Mouse (Mus musculus) forebrain, embryonic 15.5 days (tissue): ENCODE results near the gene Rasd1. TPM values are rescaled to one million over a fixed set of nuclear protein-coding genes. Genes with fewer than 3 reads are reported as not detected.
"Not testable (repeated sequence)": the region's sequence is repeated elsewhere in the genome, so short reads cannot be mapped to it uniquely, and the experiment has no call there.

ENCODE experiments used
- ATAC-seq: fragments of 200-750 bp; cut with Nextera tagmentation; replicated peaks from 2 replicates; pipeline ENCODE4 v1.8.0; 2017; ENCODE audit warnings: mild to moderate bottlenecking, moderate TSS enrichment, moderate library complexity
- H3K27ac ChIP-seq: fragments of 300-500 bp; sonication (generic); replicated peaks from 2 replicates; pipeline ENCODE4 v1.5.1; 2015; ENCODE audit warnings: mild to moderate bottlenecking, inconsistent platforms
- H3K27me3 ChIP-seq: fragments of 300-500 bp; sonication (generic); 2 replicates; pipeline ENCODE4 v1.6.1; 2015; ENCODE audit warnings: inconsistent platforms
- H3K36me3 ChIP-seq: fragments of 300-500 bp; sonication (generic); 2 replicates; pipeline ENCODE4 v1.6.1; 2015; ENCODE audit warnings: mild to moderate bottlenecking, inconsistent platforms
- H3K4me1 ChIP-seq: fragments of 300-500 bp; sonication (generic); 2 replicates; pipeline ENCODE4 v1.6.1; 2015; ENCODE audit warnings: inconsistent platforms
- H3K4me2 ChIP-seq: fragments of 300-500 bp; sonication (generic); replicated peaks from 2 replicates; pipeline ENCODE4 v1.6.1; 2015; ENCODE audit warnings: mild to moderate bottlenecking, inconsistent platforms
- H3K4me3 ChIP-seq: fragments of 300-500 bp; sonication (generic); 2 replicates; pipeline ENCODE4 v1.5.1; 2015; ENCODE audit warnings: mild to moderate bottlenecking, inconsistent platforms
- H3K9ac ChIP-seq: fragments of 300-500 bp; sonication (generic); replicated peaks from 2 replicates; pipeline ENCODE4 v1.6.1; 2015; ENCODE audit warnings: mild to moderate bottlenecking, inconsistent platforms
- H3K9me3 ChIP-seq: fragments of 300-500 bp; sonication (generic); 2 replicates; pipeline ENCODE4 v1.6.1; 2016; ENCODE audit warnings: inconsistent platforms
- WGBS: fragments of 180-500 bp; shearing (Covaris S2); methylation state at CpG from one replicate; pipeline ENCODE4 v1.1.7; 2015; ENCODE audit warnings: mixed read lengths; 5-methylcytosine and 5-hydroxymethylcytosine counted together
- polyA plus RNA-seq: library from polyadenylated mRNA; unstranded; fragments of >200 nt; fragmentation: Nextera tagmentation; extraction: Ambion mirVana; gene quantifications from 2 replicates; pipeline ENCODE4 v1.2.1, GENCODE M21; 2015

The Rasd1 gene
- polyA plus RNA-seq, 1 experiment from 2014 or later: 1.2 TPM

DNA sequence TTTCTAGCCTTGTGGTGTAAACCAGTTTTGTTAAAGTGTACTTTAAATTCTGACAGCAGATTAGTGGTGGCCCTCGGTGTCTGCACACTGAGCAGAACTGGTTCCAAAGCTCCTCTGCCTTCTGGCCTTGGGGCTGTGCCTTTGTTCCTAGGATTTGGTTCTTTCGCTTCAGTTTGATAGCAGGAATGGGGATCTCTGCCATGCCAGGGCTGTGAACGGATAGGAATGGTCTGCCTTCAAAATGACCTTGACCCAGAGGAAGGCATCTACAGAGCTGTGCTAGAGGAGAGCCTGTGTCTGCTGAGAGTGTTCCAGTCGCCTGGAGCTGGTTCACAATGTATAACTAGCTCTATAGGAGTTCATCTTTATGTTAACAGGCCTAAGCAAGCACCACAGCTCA lies 5.3 kb downstream of the Rasd1 start:
- Histone ChIP-seq H3K9me3 (no peaks in the 10 kb centered on the region), H3K4me3 (no peak overlapping the region), H3K4me2 (no peak overlapping the region), H3K27ac (no peak overlapping the region), H3K27me3 (peaks cover 18% of the 10 kb centered on the region; the same call in 1 of the 2 replicates), H3K9ac (no peak overlapping the region), H3K36me3 (peaks cover 9% of the 10 kb centered on the region; the same call in 1 of the 2 replicates), H3K4me1 (peaks cover 13% of the 10 kb centered on the region)
- ATAC-seq: no peak
- 81% methylated on average over 4 of the region's 4 CpGs for WGBS

DNA sequence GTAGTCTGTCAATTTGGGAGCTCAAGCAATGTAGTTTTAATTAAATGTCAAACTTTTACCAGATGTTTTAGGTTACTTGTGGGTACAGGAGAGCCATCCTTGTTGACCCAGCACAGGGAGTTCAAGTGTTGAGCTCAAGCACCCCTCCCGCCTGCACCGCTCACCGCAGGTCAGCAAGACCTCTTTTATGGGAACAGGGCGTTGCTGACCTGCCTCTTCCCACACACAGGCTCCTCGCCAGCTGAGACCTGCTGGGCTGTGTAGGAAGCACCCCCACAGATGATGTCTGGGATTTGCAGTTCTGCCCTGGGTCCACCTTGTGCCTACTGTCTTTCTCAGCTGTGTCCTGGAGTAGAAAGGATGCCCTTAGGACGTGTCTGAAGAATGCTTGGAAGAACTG lies 8.0 kb downstream of the Rasd1 start:
- Histone ChIP-seq H3K27ac (no peak overlapping the region), H3K27me3 (no peaks in the 10 kb centered on the region), H3K9ac (no peak overlapping the region), H3K4me2 (no peak overlapping the region), H3K4me3 (no peak overlapping the region), H3K4me1 (no peaks in the 10 kb centered on the region), H3K9me3 (no peaks in the 10 kb centered on the region), H3K36me3 (0 out of 2 replicates have a peak, but pooled peaks cover 5% of the 10 kb centered on the region)
- WGBS: 83% methylated on average over 6 of the region's 6 CpGs
- no peak for ATAC-seq

DNA sequence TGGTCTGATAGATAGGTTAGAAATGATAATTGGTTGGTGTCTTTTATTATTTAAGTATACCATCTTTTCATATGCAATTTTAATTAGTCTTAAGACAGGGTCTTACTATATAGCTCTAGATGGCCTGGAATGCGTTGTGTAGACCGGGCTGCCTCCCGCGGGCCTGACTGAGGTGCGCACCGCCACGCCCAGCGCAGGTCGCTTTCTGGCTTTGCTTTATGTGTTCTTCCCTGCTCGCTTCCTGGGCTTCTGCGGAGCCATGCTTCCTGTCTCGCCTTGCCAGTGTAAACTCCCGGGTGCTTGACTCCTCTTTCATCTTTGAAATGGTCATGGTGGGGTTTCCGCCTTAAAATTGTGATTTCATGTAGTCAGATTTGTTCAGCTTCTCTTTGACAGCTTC lies 11.9 kb downstream of the Rasd1 start:
- WGBS: 83% methylated on average over 14 of the region's 14 CpGs
- H3K4me1 ChIP-seq: peaks cover 14% of the 10 kb centered on the region
- no peaks in the 10 kb centered on the region for H3K27me3 ChIP-seq
- no peaks in the 10 kb centered on the region for H3K9me3 ChIP-seq
- no peak for ATAC-seq
- H3K27ac ChIP-seq: no peak overlapping the region
- H3K9ac ChIP-seq: no peak overlapping the region
- H3K4me3 ChIP-seq: no peak overlapping the region
- no peak overlapping the region for H3K4me2 ChIP-seq
- H3K36me3 ChIP-seq: no peaks in the 10 kb centered on the region

DNA sequence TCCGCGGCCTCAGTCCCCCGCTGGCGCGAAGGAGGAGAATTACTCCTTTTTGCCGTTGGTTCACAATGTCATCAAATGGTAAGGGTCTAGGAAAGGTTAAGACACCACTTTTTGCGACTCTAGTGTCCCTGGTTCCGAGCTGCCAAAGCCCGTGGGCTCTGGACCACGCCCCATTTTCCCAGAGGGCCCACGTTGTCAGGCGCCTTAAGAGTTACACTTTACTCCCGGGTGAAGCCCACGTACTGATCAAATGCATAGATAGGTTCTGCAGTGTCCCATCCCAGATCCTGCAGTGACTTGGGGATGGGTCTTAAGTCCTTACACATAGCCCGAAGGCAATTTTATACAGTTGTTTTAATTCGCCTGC lies 16.4 kb downstream of the Rasd1 start:
- ATAC-seq: peak; percentile 54

DNA sequence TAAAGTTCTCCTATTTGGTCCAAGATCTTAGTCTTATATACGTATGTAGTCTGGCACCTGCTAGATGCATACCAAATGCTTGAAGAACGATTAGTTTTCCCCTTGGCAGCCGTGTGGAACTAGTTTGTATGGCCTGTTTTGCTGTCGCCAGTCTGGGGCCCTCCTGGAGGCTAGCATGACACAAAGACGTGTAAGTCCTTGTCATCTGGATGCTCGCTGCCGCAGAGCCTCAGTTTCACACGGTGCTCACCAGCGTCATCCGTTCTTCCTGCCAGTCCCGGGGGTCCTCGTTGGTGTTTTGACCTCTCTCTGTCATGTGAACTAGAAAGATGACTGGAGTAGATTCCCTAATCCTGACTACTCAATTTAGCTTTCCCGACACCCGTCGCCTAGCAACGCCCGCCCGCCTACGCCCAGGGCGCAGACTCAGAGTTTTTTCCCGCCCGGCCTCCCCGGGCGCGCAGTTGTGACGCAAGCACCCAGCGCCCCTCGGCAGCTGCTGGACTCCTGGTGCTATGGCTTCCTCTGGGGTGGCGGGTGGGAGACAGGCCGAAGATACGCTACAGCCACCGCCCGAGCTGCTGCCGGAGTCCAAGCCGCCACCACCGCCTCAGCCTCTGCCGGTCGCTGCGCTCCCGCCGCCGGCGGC lies 16.9 kb downstream of the Rasd1 start, which contains the start of gene Med9:
Med9 (plus strand) TSS at position 455 of the 649 bp plus-strand sequence.
- under 1% methylated on average over 43 of the region's 43 CpGs for WGBS
- Histone ChIP-seq H3K4me2 (peak within 1 kb of the TSS; percentile 73), H3K9ac (peak within 1 kb of the TSS; percentile 97), H3K36me3 (no peaks in the 10 kb centered on the region), H3K27me3 (no peaks in the 10 kb centered on the region), H3K9me3 (no peaks in the 10 kb centered on the region), H3K4me3 (peak within 1 kb of the TSS; percentile 90), H3K4me1 (peaks cover 21% of the 10 kb centered on the region), H3K27ac (peak within 1 kb of the TSS; percentile 81)
- peak; percentile 98 for ATAC-seq

More for the DNA sequence above, 16.4 kb downstream of the Rasd1 start:
- Histone ChIP-seq H3K4me2 (peak overlapping the region; percentile 73), H3K9ac (peak overlapping the region; percentile 97), H3K27me3 (no peaks in the 10 kb centered on the region), H3K4me1 (peaks cover 21% of the 10 kb centered on the region), H3K4me3 (peak overlapping the region; percentile 90), H3K36me3 (no peaks in the 10 kb centered on the region), H3K27ac (peak overlapping the region; percentile 81), H3K9me3 (no peaks in the 10 kb centered on the region)
- 3% methylated on average over 16 of the region's 16 CpGs for WGBS

DNA sequence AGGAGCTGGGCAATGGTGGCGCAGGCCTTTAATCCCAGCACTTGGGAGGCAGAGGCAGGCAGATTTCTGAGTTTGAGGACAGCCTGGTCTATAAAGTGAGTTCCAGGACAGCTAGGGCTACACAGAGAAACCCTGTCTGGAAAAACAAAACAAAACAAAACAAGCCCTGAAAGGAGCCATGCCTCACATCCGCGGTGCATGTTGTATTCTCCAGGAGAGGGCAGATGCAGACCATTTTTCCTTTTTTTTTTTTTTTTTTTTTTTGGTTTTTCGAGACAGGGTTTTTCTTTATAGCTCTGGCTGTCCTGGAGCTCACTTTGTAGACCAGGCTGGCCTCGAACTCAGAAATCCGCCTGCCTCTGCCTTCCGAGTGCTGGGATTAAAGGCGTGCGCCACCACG lies 19.9 kb downstream of the Rasd1 start:
- ATAC-seq, H3K9ac ChIP-seq, H3K4me3 ChIP-seq, H3K4me2 ChIP-seq, H3K27ac ChIP-seq, H3K9me3 ChIP-seq, H3K27me3 ChIP-seq, H3K36me3 ChIP-seq: not testable (repeated sequence)
- peaks cover 19% of the 10 kb centered on the region for H3K4me1 ChIP-seq
- WGBS: 89% methylated on average over 10 of the region's 10 CpGs

- no peak overlapping the region for H3K4me3 ChIP-seq
- no peaks in the 10 kb centered on the region for H3K36me3 ChIP-seq
- WGBS: 16% methylated on average over 3 of the region's 3 CpGs
- no peaks in the 10 kb centered on the region for H3K4me1 ChIP-seq
- no peak overlapping the region for H3K27ac ChIP-seq
- ATAC-seq: no peak
- no peaks in the 10 kb centered on the region for H3K9me3 ChIP-seq
- no peak overlapping the region for H3K9ac ChIP-seq
- H3K4me2 ChIP-seq: no peak overlapping the region
- no peaks in the 10 kb centered on the region for H3K27me3 ChIP-seq
Observed at GRCm38 (mm10) chr11:59941391-59941790, 23.4 kb downstream of the Rasd1 start.

- H3K9ac ChIP-seq: no peak overlapping the region
- H3K4me2 ChIP-seq: no peak overlapping the region
- H3K9me3 ChIP-seq: no peaks in the 10 kb centered on the region
- no peaks in the 10 kb centered on the region for H3K27me3 ChIP-seq
- 65% methylated on average over 3 of the region's 3 CpGs for WGBS
- no peaks in the 10 kb centered on the region for H3K36me3 ChIP-seq
- H3K27ac ChIP-seq: no peak overlapping the region
- no peak overlapping the region for H3K4me3 ChIP-seq
- no peak for ATAC-seq
- H3K4me1 ChIP-seq: no peaks in the 10 kb centered on the region
Observed at GRCm38 (mm10) chr11:59940645-59941044, 24.1 kb downstream of the Rasd1 start.

DNA sequence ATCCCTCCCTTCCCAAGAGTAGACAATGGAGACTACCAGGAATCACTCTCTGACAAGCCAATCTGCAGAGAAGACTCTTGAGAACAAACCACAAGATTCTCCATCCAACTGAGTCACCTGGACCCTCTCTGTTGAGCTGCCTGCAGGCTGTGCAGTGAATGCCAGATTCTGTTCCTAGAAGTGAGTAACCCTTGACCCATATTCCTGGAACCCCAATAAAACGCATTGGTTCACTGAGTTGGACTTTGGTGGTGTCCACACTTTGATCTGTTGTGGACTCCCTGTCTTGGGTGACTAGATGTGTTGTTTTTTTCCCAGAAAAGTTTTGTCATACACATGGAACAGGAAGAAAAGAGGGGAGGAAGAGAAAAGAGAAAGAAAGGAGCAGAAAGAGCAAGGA lies 24.9 kb downstream of the Rasd1 start:
- WGBS: 82% methylated on average over 1 of the region's 1 CpGs
- H3K9me3 ChIP-seq: no peaks in the 10 kb centered on the region
- H3K4me1 ChIP-seq: no peaks in the 10 kb centered on the region
- H3K27me3 ChIP-seq: no peaks in the 10 kb centered on the region
- no peak overlapping the region for H3K27ac ChIP-seq
- H3K9ac ChIP-seq: no peak overlapping the region
- H3K4me3 ChIP-seq: no peak overlapping the region
- no peak for ATAC-seq
- H3K36me3 ChIP-seq: no peaks in the 10 kb centered on the region
- no peak overlapping the region for H3K4me2 ChIP-seq

DNA sequence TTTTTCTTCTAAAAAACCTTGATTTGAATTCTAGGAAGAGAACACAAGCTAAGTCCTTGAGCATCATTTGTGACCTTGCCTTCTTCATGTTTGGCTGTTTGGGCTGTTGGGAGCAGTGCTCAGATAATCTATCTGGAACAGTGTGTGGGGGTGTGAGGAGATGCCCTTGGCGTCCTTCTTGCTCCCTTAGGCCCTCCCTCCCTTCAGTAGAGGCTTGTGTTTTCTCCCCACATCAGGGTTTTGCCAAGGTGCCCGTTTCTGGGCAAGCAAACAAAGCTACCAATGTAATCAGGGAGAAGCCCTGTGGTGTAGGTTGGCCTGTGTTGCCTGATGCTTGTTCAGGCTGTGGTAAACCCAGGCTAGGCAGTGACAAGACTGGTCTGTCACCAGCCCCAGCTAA lies 27.1 kb downstream of the Rasd1 start:
- no peak overlapping the region for H3K9ac ChIP-seq
- no peaks in the 10 kb centered on the region for H3K4me1 ChIP-seq
- no peak overlapping the region for H3K27ac ChIP-seq
- H3K4me2 ChIP-seq: no peak overlapping the region
- H3K27me3 ChIP-seq: no peaks in the 10 kb centered on the region
- H3K36me3 ChIP-seq: no peaks in the 10 kb centered on the region
- no peaks in the 10 kb centered on the region for H3K9me3 ChIP-seq
- H3K4me3 ChIP-seq: no peak overlapping the region
- 47% methylated on average over 2 of the region's 2 CpGs for WGBS
- no peak for ATAC-seq

- H3K4me1 ChIP-seq: no peaks in the 10 kb centered on the region
- no peak overlapping the region for H3K4me3 ChIP-seq
- H3K36me3 ChIP-seq: no peaks in the 10 kb centered on the region
- H3K9ac ChIP-seq: no peak overlapping the region
- no peak for ATAC-seq
- no peaks in the 10 kb centered on the region for H3K9me3 ChIP-seq
- H3K27ac ChIP-seq: no peak overlapping the region
- H3K27me3 ChIP-seq: no peaks in the 10 kb centered on the region
- no peak overlapping the region for H3K4me2 ChIP-seq
- WGBS: 59% methylated on average over 3 of the region's 3 CpGs
Observed at GRCm38 (mm10) chr11:59937023-59937422, 27.7 kb downstream of the Rasd1 start.

- Histone ChIP-seq H3K27ac (no peak overlapping the region), H3K4me3 (no peak overlapping the region), H3K27me3 (no peaks in the 10 kb centered on the region), H3K4me2 (no peak overlapping the region), H3K36me3 (no peaks in the 10 kb centered on the region), H3K9me3 (no peaks in the 10 kb centered on the region), H3K4me1 (no peaks in the 10 kb centered on the region), H3K9ac (no peak overlapping the region)
- 45% methylated on average over 12 of the region's 12 CpGs for WGBS
- no peak for ATAC-seq
Observed at GRCm38 (mm10) chr11:59933943-59934342, 30.8 kb downstream of the Rasd1 start.
